In genomic region chr1:182081744-182082419, GRCm38 (mm10) we compare ENCODE assay signal across 9 mouse cellular contexts. TPM values are rescaled to one million over a fixed set of nuclear protein-coding genes. Genes with fewer than 3 reads are reported as not detected.
DNase-seq lines count a peak whose midpoint lies in the region; ATAC-seq and TF ChIP-seq lines count a peak whose summit lies in the region.
"Had no signal": no experiment of that assay in that cellular context is flagged by ENCODE, and none has a peak within 500 bp of the region (broad histone marks: within the 10 kb centered on the region; RNA-seq: fewer than 3 reads in every experiment).

No protein-coding gene starts in this region.

- no peak for TF ChIP-seq CTCF in lung, adult 2 months (IDR thresholded peaks at IDR 0.05; ENCODE audit: insufficient read depth, low read length)
- TF ChIP-seq CTCF in heart, adult 2 months (IDR thresholded peaks at IDR 0.05): no peak

- DNase-seq in lung, postnatal 36 days: peak; percentile 10
- DNase-seq in lung, adult 2 months: no peak
- peak in 1 of 2 experiments; percentile 63 for DNase-seq in heart, adult 2 months
- peak; percentile 85 for DNase-seq in retina, postnatal 1 day
- no peak for DNase-seq in testis, postnatal 10 days (ENCODE audit: low spot score)
- no peak for DNase-seq in spleen, postnatal 4 days (ENCODE audit: low spot score in 2 of 2)
- no peak for DNase-seq in right cerebral cortex, postnatal 25 days
- DNase-seq: liver, embryonic 13.5 days had no signal

- 36% methylated on average over 16 of the region's 16 CpGs for WGBS in lung, adult 2 months
- WGBS in heart, adult 2 months: 27% methylated on average over 16 of the region's 16 CpGs
- 23% methylated on average over 16 of the region's 16 CpGs for WGBS in limb, embryonic 12.5 days

- peaks cover 7% of the 10 kb centered on the region for H3K9me3 ChIP-seq in limb, embryonic 12.5 days

- H3K79me2 ChIP-seq in heart, adult 2 months (replicated peaks; ENCODE audit: control insufficient read depth, insufficient read depth, low read length): no peaks in the 10 kb centered on the region

- TF ChIP-seq POLR2A in lung, adult 2 months (IDR thresholded peaks at IDR 0.05; ENCODE audit: borderline replicate concordance, extremely low read depth, low read depth, low read length): no peak
- no peak for TF ChIP-seq POLR2A in heart, adult 2 months (IDR thresholded peaks at IDR 0.05; ENCODE audit: insufficient read depth, low read depth, low read length)

- no peak overlapping the region for H3K9ac ChIP-seq in heart, adult 2 months (ENCODE audit: low read depth, low read length)
- 0 out of 2 replicates have a peak overlapping the region, but pooled peaks have one; percentile 2 for H3K9ac ChIP-seq in limb, embryonic 12.5 days (replicated peaks)
- H3K9ac ChIP-seq: liver, embryonic 13.5 days had no signal

- no peak overlapping the region for H3K4me3 ChIP-seq in lung, adult 2 months (replicated peaks; ENCODE audit: extremely low read depth, low read depth, low read length)
- H3K4me3 ChIP-seq in heart, adult 2 months: no peak overlapping the region
- no peak overlapping the region for H3K4me3 ChIP-seq in limb, embryonic 12.5 days (replicated peaks)
- H3K4me3 ChIP-seq: liver, embryonic 13.5 days had no signal

- peak; percentile 80 for TF ChIP-seq EP300 in heart, adult 2 months (IDR thresholded peaks at IDR 0.05; ENCODE audit: insufficient read depth, low read depth, low read length)

- H3K27me3 ChIP-seq in heart, adult 2 months (ENCODE audit: control insufficient read depth, insufficient read depth, low read length): no peaks in the 10 kb centered on the region
- H3K27me3 ChIP-seq in limb, embryonic 12.5 days: no peaks in the 10 kb centered on the region
- H3K27me3 ChIP-seq: liver, embryonic 13.5 days had no signal

- peak overlapping the region; percentile 31 for H3K4me2 ChIP-seq in limb, embryonic 12.5 days
- H3K4me2 ChIP-seq: liver, embryonic 13.5 days had no signal

- intact Hi-C loops in heart, adult 2 months (cut with DNase I): no loop called here

- no peaks in the 10 kb centered on the region for H3K4me1 ChIP-seq in lung, adult 2 months (ENCODE audit: control insufficient read depth, insufficient read depth, low read length)
- no peaks in the 10 kb centered on the region; the same call in 1 of the 2 replicates for H3K4me1 ChIP-seq in heart, adult 2 months (ENCODE audit: control insufficient read depth, insufficient read depth, low read length)
- peaks cover 12% of the 10 kb centered on the region; the same call in 1 of the 2 replicates for H3K4me1 ChIP-seq in limb, embryonic 12.5 days (replicated peaks)
- H3K4me1 ChIP-seq: liver, embryonic 13.5 days had no signal

- peak; percentile 80; the same call in 1 of the 2 replicates for ATAC-seq in limb, embryonic 12.5 days (ENCODE audit: insufficient number of reproducible peaks, insufficient read depth, low FRiP score, low TSS enrichment, low read depth)

- no peak overlapping the region for H3K27ac ChIP-seq in heart, adult 2 months
- H3K27ac ChIP-seq in limb, embryonic 12.5 days: peak overlapping the region; percentile 66
- H3K27ac ChIP-seq: liver, embryonic 13.5 days had no signal

- H3K36me3 ChIP-seq in heart, adult 2 months (ENCODE audit: control insufficient read depth, insufficient read depth, low read length): no peaks in the 10 kb centered on the region
- peaks cover 4% of the 10 kb centered on the region; the same call in 1 of the 2 replicates for H3K36me3 ChIP-seq in limb, embryonic 12.5 days
- H3K36me3 ChIP-seq: liver, embryonic 13.5 days had no signal

RNA-seq across cellular contexts. Expression of gene Srp9, which starts 42.7 kb away (rescaled TPM):
- polyA plus RNA-seq in lung, adult 2 months (2012; rRNA removed): 26.8 and 33.9 TPM in 2 replicates
- 10 to 100 TPM; 40.5 to 47.6 TPM for total RNA-seq in heart, adult 2 months (2021)
- polyA plus RNA-seq in heart, adult 2 months (2012; rRNA removed): 29.4 and 39.0 TPM in 2 replicates
- polyA plus RNA-seq in limb, embryonic 12.5 days (2016; fragmentation: Nextera tagmentation; extraction: Ambion mirVana): 176 and 183 TPM in 2 replicates

Comparison
In these comparisons a context has a peak if more than half of its experiments do, and no peak if none do; other contexts are left out.
1. DNase-seq: peak in lung, postnatal 36 days (single experiment) and retina, postnatal 1 day (single experiment); none in lung, adult 2 months (single experiment), testis, postnatal 10 days (single experiment), spleen, postnatal 4 days (0 of 2) and right cerebral cortex, postnatal 25 days (single experiment).